13 mouse cellular contexts compared by ENCODE assay signal in the genomic region with DNA sequence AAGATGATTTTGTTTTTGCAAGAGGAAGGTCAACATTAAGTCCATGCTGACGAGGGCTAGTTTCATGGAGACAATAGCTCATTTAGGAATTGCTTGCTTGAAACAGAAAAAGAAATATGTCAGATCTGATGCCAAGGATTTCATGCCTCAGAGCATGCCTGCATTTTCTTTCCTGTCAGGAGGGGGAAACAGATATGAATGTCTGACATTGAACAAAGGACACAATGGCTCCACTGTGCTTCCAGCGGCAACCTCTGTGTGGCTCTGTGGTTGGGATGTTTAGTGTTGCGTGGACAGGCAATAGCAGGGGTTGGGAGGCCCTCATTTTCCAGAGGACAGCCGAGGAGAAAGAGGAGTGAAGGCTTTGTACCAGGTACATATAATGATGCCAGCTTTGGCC.
DNase-seq lines count a peak whose midpoint lies in the region; ATAC-seq lines count a peak whose summit lies in the region.
"Had no signal": no experiment of that assay in that cellular context is flagged by ENCODE, and none has a peak within 500 bp of the region (broad histone marks: within the 10 kb centered on the region; RNA-seq: fewer than 3 reads in every experiment).

No protein-coding gene starts in this region.

- intact Hi-C loops in heart, postnatal 10 days (cut with DNase I) = no loop called here

- no peaks in the 10 kb centered on the region for H3K27me3 ChIP-seq in heart, embryonic 14.5 days (ENCODE audit: control insufficient read depth, insufficient read depth, low read length)
- no peaks in the 10 kb centered on the region for H3K27me3 ChIP-seq in neural tube, embryonic 11.5 days (ENCODE audit: control insufficient read depth, insufficient read depth, low read length)
- no peaks in the 10 kb centered on the region for H3K27me3 ChIP-seq in neural tube, embryonic 15.5 days (replicated peaks)
- H3K27me3 ChIP-seq: neural tube, embryonic 13.5 days had no signal

- ATAC-seq in heart, embryonic 14.5 days (ENCODE audit: insufficient number of reproducible peaks, insufficient read depth, low FRiP score, low read depth) = no peak
- no peak for ATAC-seq in neural tube, embryonic 11.5 days (ENCODE audit: insufficient read depth, low FRiP score, low TSS enrichment)
- ATAC-seq in neural tube, embryonic 15.5 days (ENCODE audit: low FRiP score) = no peak
- ATAC-seq: intestine, embryonic 16.5 days had no signal

- H3K27ac ChIP-seq in heart, embryonic 14.5 days (replicated peaks in 1 of 2; ENCODE audit: control insufficient read depth in 1 of 2, insufficient read depth in 1 of 2, low read depth in 2 of 2, low read length in 2 of 2) = peak overlapping the region; percentile 10 to 39; a peak in 2 of 4 replicates
- no peak overlapping the region for H3K27ac ChIP-seq in neural tube, embryonic 11.5 days (ENCODE audit: low read depth, low read length)
- no peak overlapping the region for H3K27ac ChIP-seq in neural tube, embryonic 15.5 days (replicated peaks)
- H3K27ac ChIP-seq: limb, embryonic 10.5 days; neural tube, embryonic 13.5 days had no signal

- peak; percentile 9 for DNase-seq in adrenal gland, postnatal 14 days
- DNase-seq in adrenal gland, adult 2 months = no peak
- no peak for DNase-seq in heart, postnatal 10 days
- DNase-seq in neural tube, embryonic 11.5 days (ENCODE audit: low spot score) = peak; percentile 27
- peak; percentile 95 for DNase-seq in retina, postnatal 1 day
- DNase-seq in thymus, postnatal 4 days = no peak
- DNase-seq: right cerebral cortex, postnatal 25 days; thymus, postnatal 36 days had no signal

- H3K9me3 ChIP-seq in heart, embryonic 14.5 days (ENCODE audit: control insufficient read depth, low read length) = peaks cover 6% of the 10 kb centered on the region; the same call in 1 of the 2 replicates
- H3K9me3 ChIP-seq in neural tube, embryonic 11.5 days (ENCODE audit: control insufficient read depth, low read length) = no peaks in the 10 kb centered on the region
- H3K9me3 ChIP-seq in neural tube, embryonic 15.5 days (replicated peaks) = 0 out of 2 replicates have a peak, but pooled peaks cover 4% of the 10 kb centered on the region
- H3K9me3 ChIP-seq: limb, embryonic 10.5 days had no signal

- H3K4me3 ChIP-seq in heart, embryonic 14.5 days (ENCODE audit: control insufficient read depth in 1 of 2, insufficient read depth in 1 of 2, low read depth in 1 of 2, low read length in 2 of 2) = no peak overlapping the region
- H3K4me3 ChIP-seq in neural tube, embryonic 11.5 days (ENCODE audit: low read depth, low read length) = no peak overlapping the region
- no peak overlapping the region for H3K4me3 ChIP-seq in neural tube, embryonic 15.5 days (replicated peaks)
- H3K4me3 ChIP-seq: limb, embryonic 10.5 days; neural tube, embryonic 13.5 days had no signal

- peaks cover 2 to 3% of the 10 kb centered on the region in 2 experiments; a peak in 1 of 4 replicates for H3K4me1 ChIP-seq in heart, embryonic 14.5 days (ENCODE audit: control insufficient read depth in 2 of 2, insufficient read depth in 2 of 2, low read length in 2 of 2)
- no peaks in the 10 kb centered on the region for H3K4me1 ChIP-seq in neural tube, embryonic 11.5 days (ENCODE audit: control insufficient read depth, insufficient read depth, low read length)
- no peaks in the 10 kb centered on the region for H3K4me1 ChIP-seq in neural tube, embryonic 15.5 days
- H3K4me1 ChIP-seq: limb, embryonic 10.5 days had no signal

- 48% methylated on average over 4 of the region's 4 CpGs for WGBS in heart, embryonic 14.5 days
- 55% methylated on average over 4 of the region's 4 CpGs for WGBS in neural tube, embryonic 11.5 days
- 38% methylated on average over 4 of the region's 4 CpGs for WGBS in neural tube, embryonic 15.5 days

- H3K4me2 ChIP-seq in heart, embryonic 14.5 days (ENCODE audit: low read length) = no peak overlapping the region
- H3K4me2 ChIP-seq in neural tube, embryonic 11.5 days (ENCODE audit: low read depth) = no peak overlapping the region
- no peak overlapping the region for H3K4me2 ChIP-seq in neural tube, embryonic 15.5 days
- H3K4me2 ChIP-seq: neural tube, embryonic 13.5 days had no signal

- H3K9ac ChIP-seq in heart, embryonic 14.5 days (ENCODE audit: low read length) = no peak overlapping the region
- H3K9ac ChIP-seq in neural tube, embryonic 11.5 days (ENCODE audit: low read length) = no peak overlapping the region
- H3K9ac ChIP-seq in neural tube, embryonic 15.5 days (replicated peaks) = no peak overlapping the region
- H3K9ac ChIP-seq: neural tube, embryonic 13.5 days had no signal

- H3K36me3 ChIP-seq in heart, embryonic 14.5 days (ENCODE audit: control insufficient read depth, insufficient read depth, low read length) = no peaks in the 10 kb centered on the region
- no peaks in the 10 kb centered on the region for H3K36me3 ChIP-seq in neural tube, embryonic 11.5 days (ENCODE audit: control insufficient read depth, insufficient read depth, low read length)
- H3K36me3 ChIP-seq in neural tube, embryonic 15.5 days = no peaks in the 10 kb centered on the region
- H3K36me3 ChIP-seq: limb, embryonic 10.5 days; neural tube, embryonic 13.5 days had no signal

Comparison
In these comparisons a context has a peak if more than half of its experiments do, and no peak if none do; other contexts are left out.
1. DNase-seq: peak in adrenal gland, postnatal 14 days (single experiment), neural tube, embryonic 11.5 days (single experiment) and retina, postnatal 1 day (single experiment); none in adrenal gland, adult 2 months (single experiment), heart, postnatal 10 days (0 of 2) and thymus, postnatal 4 days (single experiment).
2. H3K27ac ChIP-seq: peak in heart, embryonic 14.5 days (2 of 2); none in neural tube, embryonic 11.5 days (single experiment) and neural tube, embryonic 15.5 days (single experiment).